Mouse (Mus musculus) lung, postnatal 0 days (tissue): ENCODE results near the gene Pla2g3.

ENCODE experiments used
- CTCF ChIP-seq: IDR thresholded peaks from 2 replicates; pipeline ENCODE4 v1.5.1; 2016; ENCODE audit warnings: antibody characterized with exemption, mild to moderate bottlenecking
- EP300 ChIP-seq: IDR thresholded peaks from 2 replicates; pipeline ENCODE4 v1.6.1; 2016; ENCODE audit warnings: antibody characterized with exemption, mild to moderate bottlenecking, control low read depth

GRCm38 (mm10) chr11:3459105-3459468 lies 29.0 kb upstream of the Pla2g3 start:
- TF ChIP-seq CTCF (no peak), EP300 (no peak)
